Mouse (Mus musculus) kidney, adult 2 months (tissue): ENCODE results near the gene Gadd45g.

Experiments used
- CTCF ChIP-seq: fragments of 200-500 bp; conservative IDR thresholded peaks from 2 replicates; pipeline ENCODE4 v1.5.1; 2011; ENCODE audit warnings: low read depth, mild to moderate bottlenecking, control low read depth, low read length, moderate library complexity, mixed read lengths; ENCODE audit not compliant: insufficient read depth, insufficient read length
- POLR2A ChIP-seq: fragments of 200-500 bp; IDR thresholded peaks from one replicate; pipeline ENCODE4 v1.6.1; 2011; ENCODE audit warnings: low read depth, low read length, control low read depth

GRCm38 (mm10) chr13:51818170-51818943 is 28.1 kb upstream of the Gadd45g start:
- TF ChIP-seq CTCF: no peak
- no peak for TF ChIP-seq POLR2A
